Mouse (Mus musculus): ENCODE data around the gene 4930507D05Rik. TPM values are rescaled to one million over a fixed set of nuclear protein-coding genes. Genes with fewer than 3 reads are reported as not detected.
A peak's percentile ranks its signal among the peaks of the same experiment; 100 is the strongest.
"Not testable (repeated sequence)": the region's sequence is repeated elsewhere in the genome, so short reads cannot be mapped to it uniquely, and the experiment has no call there.

The 4930507D05Rik gene
- polyA plus RNA-seq, 1 experiment from 2014 or later: 1.2 TPM

- not testable (repeated sequence) for H3K4me3 ChIP-seq (ENCODE audit: low read depth, low read length); H3K9ac ChIP-seq (ENCODE audit: low read length); H3K4me2 ChIP-seq; H3K4me1 ChIP-seq (ENCODE audit: control insufficient read depth, insufficient read depth, low read length); ATAC-seq (ENCODE audit: low FRiP score); H3K36me3 ChIP-seq (ENCODE audit: control insufficient read depth, insufficient read depth, low read length); H3K9me3 ChIP-seq (ENCODE audit: control insufficient read depth, low read length); H3K27me3 ChIP-seq (ENCODE audit: control insufficient read depth, insufficient read depth, low read length); DNase-seq (ENCODE audit: low spot score, missing footprints); H3K27ac ChIP-seq (ENCODE audit: low read depth, low read length)
- WGBS: 83% methylated on average over 3 of the region's 3 CpGs
These were observed 42.4 kb downstream of the 4930507D05Rik start for GRCm38 (mm10) chr10:62491681-62492080.

- Histone ChIP-seq H3K4me3 (ENCODE audit: low read depth, low read length) (no peak overlapping the region), H3K9ac (ENCODE audit: low read length) (no peak overlapping the region), H3K27ac (ENCODE audit: low read depth, low read length) (no peak overlapping the region), H3K27me3 (ENCODE audit: control insufficient read depth, insufficient read depth, low read length) (no peaks in the 10 kb centered on the region), H3K4me1 (ENCODE audit: control insufficient read depth, insufficient read depth, low read length) (no peaks in the 10 kb centered on the region), H3K4me2 (no peak overlapping the region), H3K36me3 (ENCODE audit: control insufficient read depth, insufficient read depth, low read length) (no peaks in the 10 kb centered on the region), H3K9me3 (ENCODE audit: control insufficient read depth, low read length) (no peaks in the 10 kb centered on the region)
- DNase-seq (ENCODE audit: low spot score, missing footprints) (peak; percentile 94), ATAC-seq (ENCODE audit: low FRiP score) (peak; percentile 75; the same call in 1 of the 2 replicates)
- 25% methylated on average over 15 of the region's 15 CpGs for WGBS
These were observed 51.0 kb downstream of the 4930507D05Rik start for GRCm38 (mm10) chr10:62500088-62500915.

Other genes with a start within 250 kb of the 4930507D05Rik start
- gene Tspan15, start 218.2 kb upstream of the 4930507D05Rik start, polyA plus RNA-seq (2014; fragmentation: Nextera tagmentation; extraction: Ambion mirVana): 8.6 and 9.3 TPM in 2 replicates
- not detected in 2 replicates for gene Tacr2, start 197.1 kb upstream of the 4930507D05Rik start, polyA plus RNA-seq (2014; fragmentation: Nextera tagmentation; extraction: Ambion mirVana)
- 19.3 and 23.4 TPM in 2 replicates for gene Hk1, start 69.6 kb upstream of the 4930507D05Rik start, polyA plus RNA-seq (2014; fragmentation: Nextera tagmentation; extraction: Ambion mirVana)
- 0.07 and 0.11 TPM in 2 replicates for gene Hkdc1, start 27.0 kb upstream of the 4930507D05Rik start, polyA plus RNA-seq (2014; fragmentation: Nextera tagmentation; extraction: Ambion mirVana)
- gene Supv3l1, start 249 bp downstream of the 4930507D05Rik start, polyA plus RNA-seq (2014; fragmentation: Nextera tagmentation; extraction: Ambion mirVana): 29.1 and 31.6 TPM in 2 replicates
- 107 and 117 TPM in 2 replicates for gene Vps26a, start 37.3 kb downstream of the 4930507D05Rik start, polyA plus RNA-seq (2014; fragmentation: Nextera tagmentation; extraction: Ambion mirVana)
- 6.6 and 6.8 TPM in 2 replicates for gene Srgn, start 78.0 kb downstream of the 4930507D05Rik start, polyA plus RNA-seq (2014; fragmentation: Nextera tagmentation; extraction: Ambion mirVana)
- gene Kif1bp, start 129.0 kb downstream of the 4930507D05Rik start, polyA plus RNA-seq (2014; fragmentation: Nextera tagmentation; extraction: Ambion mirVana): 56.2 and 61.1 TPM in 2 replicates
- gene Ddx21, start 152.8 kb downstream of the 4930507D05Rik start, polyA plus RNA-seq (2014; fragmentation: Nextera tagmentation; extraction: Ambion mirVana): 37.5 and 39.2 TPM in 2 replicates
- gene Ddx50, start 201.7 kb downstream of the 4930507D05Rik start, polyA plus RNA-seq (2014; fragmentation: Nextera tagmentation; extraction: Ambion mirVana): 127 and 143 TPM in 2 replicates

Data from midbrain, embryonic 11.5 days (tissue).